Mouse (Mus musculus) right cerebral cortex, postnatal 25 days (tissue): ENCODE measurements at regions not wholly inside any gene's neighbourhood (a gene's known extent, or its start where the extent isn't known, plus 50 kb on each side); places are given as distances from the start of the nearest gene placed in this dataset.

Experiments
- DNase-seq: peaks from one replicate; pipeline ENCODE4 v3.0.0; 2022

DNA sequence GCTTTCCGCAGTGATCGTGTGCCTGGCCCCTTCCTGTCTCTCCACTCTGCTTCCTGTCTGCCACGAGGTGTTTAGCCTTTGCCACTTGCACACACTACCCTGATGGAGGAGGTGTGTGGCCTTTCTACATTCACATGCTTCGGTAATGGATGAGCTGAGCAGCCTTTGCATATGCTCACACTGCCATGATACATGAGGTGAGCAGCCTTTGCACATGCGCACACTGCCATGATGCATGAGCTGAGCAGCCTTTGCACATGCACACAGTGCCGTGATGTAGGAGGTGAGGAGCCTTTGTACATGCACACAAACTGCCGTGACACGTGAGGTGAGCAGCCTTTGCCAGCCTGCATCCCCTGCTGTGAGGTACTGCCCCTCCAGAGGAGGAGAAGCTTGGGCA, 58.3 kb downstream of the Erv3 start:
- no peak for DNase-seq

DNA sequence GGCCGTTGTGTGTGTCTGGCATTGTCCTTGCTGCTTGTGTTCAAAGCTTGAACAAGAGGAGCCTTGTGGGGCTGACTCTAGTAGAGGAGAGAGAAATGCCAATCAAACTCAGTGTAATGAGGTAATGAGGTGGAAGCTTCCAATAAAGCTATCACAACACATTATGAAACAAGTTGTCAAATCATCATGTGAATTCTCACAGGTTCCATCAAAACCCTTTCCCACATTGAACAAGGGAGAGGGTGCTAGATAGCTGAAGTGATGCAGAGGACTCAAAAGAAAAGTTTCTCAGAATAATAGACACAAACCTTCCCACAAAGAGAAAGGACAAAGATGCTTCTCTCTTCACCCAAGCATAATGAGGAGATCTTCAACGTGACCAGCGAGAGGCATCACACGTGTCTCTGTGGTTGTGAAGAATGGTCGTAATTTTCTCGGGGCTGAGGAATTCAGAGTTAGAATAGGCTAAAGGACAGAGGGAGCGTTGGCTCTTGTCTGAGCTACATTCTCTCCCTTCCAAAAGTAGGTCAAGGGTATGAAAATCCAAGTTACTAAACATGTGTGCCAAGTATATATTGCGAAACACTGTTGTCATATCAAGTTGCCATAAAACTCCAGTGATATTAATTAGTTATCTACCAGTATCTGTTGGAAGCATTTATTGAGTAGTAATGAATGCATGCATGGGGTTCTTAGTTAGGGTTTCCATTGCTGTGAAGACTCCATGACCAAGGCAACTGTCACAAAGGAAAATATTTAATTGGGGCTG, 59.2 kb downstream of the Erv3 start:
- no peak for DNase-seq

DNA sequence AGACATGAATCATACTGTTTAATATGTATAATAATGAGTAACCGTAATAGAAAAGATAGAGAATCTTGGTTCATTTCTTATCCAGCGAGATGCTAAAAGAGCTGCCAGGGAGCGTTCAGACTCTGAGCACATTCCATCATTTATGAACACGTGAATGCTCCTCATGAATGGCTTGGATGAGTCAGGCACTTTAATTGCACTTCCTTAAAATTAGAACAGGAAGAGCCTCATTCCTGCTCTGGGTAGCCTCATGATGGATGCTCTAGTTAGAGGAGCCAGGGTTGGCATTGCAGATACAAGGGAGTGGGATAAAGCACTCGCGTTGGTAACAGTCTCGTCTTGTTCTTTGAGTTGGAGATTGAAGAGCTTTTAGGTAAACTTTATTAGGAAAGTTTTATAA, 60.1 kb downstream of the Erv3 start:
- no peak for DNase-seq

- no peak for DNase-seq
These were observed 62.4 kb downstream of the Erv3 start for GRCm38 (mm10) chr2:131797001-131797693.

- DNase-seq, result no peak
These were observed 84.2 kb downstream of the Erv3 start for GRCm38 (mm10) chr2:131775381-131775780.

GRCm38 (mm10) chr2:131773691-131774090, 85.9 kb downstream of the Erv3 start:
- no peak for DNase-seq

- DNase-seq, result no peak
These were observed 87.4 kb downstream of the Erv3 start for GRCm38 (mm10) chr2:131772163-131772562.

DNA sequence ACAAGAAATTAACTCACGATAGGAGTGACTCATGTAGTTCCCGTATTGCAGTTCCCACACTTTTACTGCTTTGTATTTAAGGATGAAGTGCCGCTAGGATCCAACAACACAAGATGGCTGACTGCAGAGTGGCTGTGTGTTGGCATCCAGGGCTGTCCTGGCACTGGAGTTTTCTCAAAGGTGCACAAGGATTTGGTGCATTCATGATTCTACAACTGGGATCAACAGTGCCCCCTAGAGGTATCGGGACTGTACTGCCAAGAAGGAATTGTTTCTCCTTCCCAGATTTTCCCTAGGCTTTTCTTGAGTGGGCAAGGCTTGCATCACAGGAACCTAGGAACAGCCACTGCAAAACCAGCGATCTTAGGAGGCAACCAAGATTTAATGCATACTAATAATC, 88.7 kb downstream of the Erv3 start:
- peak; percentile 57 for DNase-seq

GRCm38 (mm10) chr2:131769656-131770210, 89.8 kb downstream of the Erv3 start:
- no peak for DNase-seq

- DNase-seq, result no peak
These were observed 93.0 kb downstream of the Erv3 start for GRCm38 (mm10) chr2:131766500-131766899.

DNA sequence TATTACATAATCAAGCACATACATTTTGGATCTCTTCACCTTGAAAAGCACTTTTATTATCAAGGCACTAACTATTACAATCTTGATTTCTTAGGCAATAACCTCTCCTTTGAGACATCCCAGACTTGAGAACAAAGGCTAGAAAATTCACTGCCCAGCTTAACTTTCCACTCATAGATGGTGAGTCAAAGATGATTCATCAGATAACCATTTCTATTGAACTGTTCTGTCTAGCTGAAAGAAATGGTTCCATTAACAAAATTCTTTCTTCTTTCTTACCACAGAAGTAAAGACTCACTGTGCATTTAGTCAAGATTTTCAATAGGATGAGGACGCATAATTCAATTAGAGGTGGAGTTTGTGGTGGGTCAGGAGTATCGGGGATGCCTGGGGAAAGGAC, 98.0 kb downstream of the Erv3 start:
- no peak for DNase-seq

DNA sequence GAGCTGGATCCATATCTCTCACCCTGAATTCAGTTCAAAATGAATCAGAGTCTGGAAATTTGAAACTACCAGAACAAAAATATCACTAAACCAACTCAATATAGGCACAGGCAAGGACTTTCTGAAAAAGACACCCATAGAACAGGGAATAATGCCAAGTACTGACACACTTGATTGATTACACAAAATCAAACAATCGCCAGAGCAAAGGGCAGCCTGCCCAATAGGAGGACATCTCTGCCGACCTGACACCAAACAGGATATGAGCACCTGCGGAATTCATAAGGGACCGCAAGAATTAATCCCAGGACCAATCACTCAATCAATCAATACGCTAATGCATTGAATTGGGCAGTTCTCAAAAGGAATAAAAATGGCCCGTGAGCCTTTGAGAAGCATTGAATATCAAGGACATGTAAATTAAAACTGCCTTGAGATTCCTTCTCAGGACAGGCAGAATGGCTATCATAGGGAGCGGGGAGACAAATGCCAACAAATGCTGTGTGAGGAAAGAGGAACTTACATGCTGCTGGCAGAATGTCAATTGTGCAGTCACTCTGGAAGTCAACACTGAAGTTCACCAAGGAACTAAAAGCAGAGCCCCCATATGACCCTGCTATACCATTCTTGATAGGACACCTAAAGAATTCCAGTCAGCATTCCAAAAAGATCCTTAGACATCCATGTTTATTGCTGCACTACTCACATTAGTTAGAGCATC, 102.2 kb downstream of the Erv3 start:
- DNase-seq, result no peak

DNA sequence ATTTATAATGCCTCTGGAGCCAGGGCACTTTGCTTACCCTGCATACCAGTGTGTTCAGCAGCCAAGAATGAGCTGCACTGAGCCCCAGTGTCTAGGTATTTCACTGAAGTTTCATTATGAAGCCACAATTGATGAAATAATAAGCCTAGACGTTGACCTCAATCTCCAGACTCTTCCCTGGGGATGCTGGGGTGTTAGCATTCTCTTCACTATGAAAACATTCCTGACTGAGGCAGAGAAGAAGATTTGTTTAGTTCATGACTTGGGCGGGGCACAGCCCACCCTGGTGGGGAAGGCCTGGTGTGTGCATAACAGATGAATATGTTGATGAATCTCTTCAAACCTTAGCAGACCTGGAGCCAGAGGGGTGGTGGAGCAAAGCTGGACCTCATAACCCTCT, 104.4 kb downstream of the Erv3 start:
- no peak for DNase-seq

GRCm38 (mm10) chr2:131753436-131753835, 106.1 kb downstream of the Erv3 start:
- DNase-seq, result no peak

DNA sequence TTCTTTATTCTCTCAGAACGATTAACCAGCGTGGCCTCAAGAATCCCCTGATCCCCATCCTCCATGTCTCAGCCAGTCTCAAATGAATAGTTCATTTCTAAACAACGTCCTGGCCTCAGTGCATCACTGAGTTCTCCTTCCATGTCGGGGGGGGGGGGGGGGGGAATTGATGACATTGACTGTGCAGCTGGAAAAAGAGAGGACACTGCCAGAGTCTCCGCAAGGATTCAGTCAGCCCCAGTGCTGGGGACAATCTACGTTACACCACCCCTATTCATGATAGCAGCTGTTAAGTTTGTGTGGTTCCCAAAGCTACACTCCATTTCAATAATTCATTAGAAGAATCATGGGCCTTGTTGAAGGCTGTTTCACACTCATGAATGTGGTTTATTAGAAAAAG, 108.9 kb downstream of the Erv3 start:
- DNase-seq, result no peak

- DNase-seq, result no peak
These were observed 109.3 kb downstream of the Erv3 start for GRCm38 (mm10) chr2:131750206-131750605.

GRCm38 (mm10) chr2:131749746-131750145, 109.8 kb downstream of the Erv3 start:
- no peak for DNase-seq

GRCm38 (mm10) chr2:131748791-131749190, 110.8 kb downstream of the Erv3 start:
- peak; percentile 72 for DNase-seq

GRCm38 (mm10) chr2:131747707-131748106, 111.8 kb downstream of the Erv3 start:
- no peak for DNase-seq

- DNase-seq, result no peak
These were observed 114.1 kb downstream of the Erv3 start for GRCm38 (mm10) chr2:131745381-131745895.

DNA sequence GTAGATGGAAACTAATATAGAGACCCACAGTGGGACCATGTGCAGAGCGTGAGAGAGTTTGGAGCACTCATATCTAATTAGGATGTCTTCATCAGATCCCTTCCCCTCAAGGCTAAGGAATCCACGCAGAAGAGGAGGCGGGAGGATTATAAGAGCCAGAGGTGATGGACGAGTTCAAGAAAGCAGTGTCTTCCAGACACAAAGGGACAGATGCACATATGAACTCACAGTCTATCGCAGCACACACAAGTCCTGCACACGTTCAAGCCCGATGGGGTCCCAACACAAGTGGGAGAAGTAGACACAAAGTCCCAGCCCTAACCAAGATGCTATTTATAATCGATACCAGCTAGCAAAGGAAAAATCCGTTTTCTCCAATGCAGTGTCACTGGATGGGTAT, 114.6 kb downstream of the Erv3 start:
- no peak for DNase-seq

GRCm38 (mm10) chr2:131740456-131740855, 119.1 kb downstream of the Erv3 start:
- DNase-seq, result peak; percentile 8

DNA sequence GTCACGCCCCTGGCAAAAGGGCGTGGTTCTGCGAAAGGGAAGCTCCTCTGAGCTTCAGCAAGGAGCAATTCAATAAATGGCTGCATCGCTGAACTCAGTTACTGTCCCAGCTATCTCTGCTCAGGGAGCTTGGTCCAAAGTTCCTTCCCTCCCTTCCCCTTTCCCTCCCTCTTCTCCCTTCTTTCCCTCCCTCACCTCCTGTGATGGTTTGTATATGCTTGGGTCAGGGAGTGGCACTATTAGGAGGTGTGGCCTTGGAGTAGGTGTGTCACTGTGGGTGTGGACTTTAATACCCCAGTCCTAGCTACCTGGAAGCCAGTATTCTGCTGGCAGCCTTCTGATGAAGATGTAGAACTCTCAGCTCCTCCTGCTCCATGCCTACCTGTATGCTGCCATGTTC, 120.5 kb downstream of the Erv3 start:
- no peak for DNase-seq
